Mouse (Mus musculus) B cell, adult 2 months (primary cell): ENCODE results near the gene Sla2.
"Not testable (repeated sequence)": the region's sequence is repeated elsewhere in the genome, so short reads cannot be mapped to it uniquely, and the experiment has no call there.

Source experiments
- DNase-seq, 2 experiments: peaks; one replicate each; pipeline ENCODE4 v3.0.0; 2022

The Sla2 gene

GRCm38 (mm10) chr2:156863487-156864160 lies 23.4 kb downstream of the Sla2 start:
- peak; percentile 32 to 34 for DNase-seq

GRCm38 (mm10) chr2:156862772-156863486 lies 24.1 kb downstream of the Sla2 start, which contains the start of gene Rab5if:
Gene Rab5if (plus strand): TSS chr2:156863128.
- peak; percentile 98 for DNase-seq

GRCm38 (mm10) chr2:156862041-156862717 lies 24.8 kb downstream of the Sla2 start:
- DNase-seq: peak; percentile 26 to 34

GRCm38 (mm10) chr2:156858671-156859070 lies 28.3 kb downstream of the Sla2 start:
- no peak for DNase-seq

- no peak for DNase-seq
Measured at GRCm38 (mm10) chr2:156857835-156858234, 29.2 kb downstream of the Sla2 start, which contains the start of gene 4930518I15Rik. Gene 4930518I15Rik (minus strand): TSS chr2:156857946.

GRCm38 (mm10) chr2:156857385-156857791 lies 29.6 kb downstream of the Sla2 start:
- DNase-seq: peak; percentile 50 to 57

GRCm38 (mm10) chr2:156856311-156856710 lies 30.7 kb downstream of the Sla2 start:
- no peak for DNase-seq

GRCm38 (mm10) chr2:156853999-156854771 lies 32.8 kb downstream of the Sla2 start:
- not testable (repeated sequence) for DNase-seq

GRCm38 (mm10) chr2:156853584-156853983 lies 33.4 kb downstream of the Sla2 start:
- not testable (repeated sequence) for DNase-seq

- DNase-seq: no peak
Measured at GRCm38 (mm10) chr2:156850505-156850904, 36.5 kb downstream of the Sla2 start.

GRCm38 (mm10) chr2:156848526-156849182 lies 38.3 kb downstream of the Sla2 start:
- no peak for DNase-seq

- DNase-seq: no peak
Measured at GRCm38 (mm10) chr2:156847653-156848052, 39.3 kb downstream of the Sla2 start.

GRCm38 (mm10) chr2:156844715-156845114 lies 42.3 kb downstream of the Sla2 start:
- DNase-seq: no peak

- no peak for DNase-seq
Measured at GRCm38 (mm10) chr2:156843331-156843730, 43.7 kb downstream of the Sla2 start.

- no peak for DNase-seq
Measured at GRCm38 (mm10) chr2:156842711-156843110, 44.3 kb downstream of the Sla2 start.

GRCm38 (mm10) chr2:156841841-156842706 lies 44.9 kb downstream of the Sla2 start:
- peak; percentile 48 to 51 for DNase-seq

GRCm38 (mm10) chr2:156841028-156841840 lies 45.8 kb downstream of the Sla2 start:
- peak; percentile 53 to 54 for DNase-seq

GRCm38 (mm10) chr2:156840301-156841027 lies 46.5 kb downstream of the Sla2 start:
- DNase-seq: peak; percentile 57 to 63
